Mouse (Mus musculus) liver, adult (tissue): ENCODE results near the gene Gm11077.

Source experiments
- GATA4 ChIP-seq: IDR thresholded peaks from 2 replicates; pipeline ENCODE4 v1.6.1; 2014; ENCODE audit warnings: mild to moderate bottlenecking, low read length; ENCODE audit not compliant: insufficient replicate concordance

The Gm11077 gene

GRCm38 (mm10) chr6:140722058-140722457 lies 7.0 kb upstream of the Gm11077 start:
- TF ChIP-seq GATA4, result no peak

DNA sequence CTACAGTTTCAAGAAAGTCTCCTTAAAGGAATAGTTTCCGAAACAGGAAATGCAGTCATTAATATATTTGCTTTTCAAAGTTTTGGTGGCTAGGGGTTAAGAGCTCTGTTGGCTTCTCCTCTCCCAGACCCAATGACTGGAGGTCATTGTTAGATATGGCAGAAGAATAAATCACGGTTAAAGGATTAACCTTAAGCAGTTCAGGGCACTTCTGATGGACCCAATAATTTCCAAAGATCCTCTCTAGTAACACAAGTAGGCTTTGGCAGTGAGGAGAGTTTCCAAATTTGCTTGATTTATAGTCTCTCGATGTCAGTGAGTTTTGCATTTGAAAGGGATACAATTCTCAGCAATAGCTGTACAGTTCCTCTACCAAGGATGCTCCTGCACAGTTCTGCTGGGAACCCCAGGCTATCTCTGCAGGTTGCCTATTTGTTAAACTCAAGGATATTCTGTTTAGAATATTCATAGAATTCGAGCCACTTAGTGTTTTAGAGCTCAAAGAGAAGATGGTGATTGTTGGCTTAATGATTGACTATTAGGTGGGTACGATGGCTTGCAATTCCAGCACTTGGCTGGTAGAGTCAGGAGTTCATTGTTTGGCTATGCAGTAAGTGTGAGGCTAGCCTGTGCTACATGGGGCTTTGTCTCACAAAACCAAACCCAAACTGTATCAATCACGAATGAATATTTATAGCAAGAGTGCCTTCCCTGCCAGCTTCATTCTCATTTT lies 1.8 kb downstream of the Gm11077 start:
- no peak for TF ChIP-seq GATA4

GRCm38 (mm10) chr6:140731402-140731730 lies 2.3 kb downstream of the Gm11077 start:
- no peak for TF ChIP-seq GATA4

DNA sequence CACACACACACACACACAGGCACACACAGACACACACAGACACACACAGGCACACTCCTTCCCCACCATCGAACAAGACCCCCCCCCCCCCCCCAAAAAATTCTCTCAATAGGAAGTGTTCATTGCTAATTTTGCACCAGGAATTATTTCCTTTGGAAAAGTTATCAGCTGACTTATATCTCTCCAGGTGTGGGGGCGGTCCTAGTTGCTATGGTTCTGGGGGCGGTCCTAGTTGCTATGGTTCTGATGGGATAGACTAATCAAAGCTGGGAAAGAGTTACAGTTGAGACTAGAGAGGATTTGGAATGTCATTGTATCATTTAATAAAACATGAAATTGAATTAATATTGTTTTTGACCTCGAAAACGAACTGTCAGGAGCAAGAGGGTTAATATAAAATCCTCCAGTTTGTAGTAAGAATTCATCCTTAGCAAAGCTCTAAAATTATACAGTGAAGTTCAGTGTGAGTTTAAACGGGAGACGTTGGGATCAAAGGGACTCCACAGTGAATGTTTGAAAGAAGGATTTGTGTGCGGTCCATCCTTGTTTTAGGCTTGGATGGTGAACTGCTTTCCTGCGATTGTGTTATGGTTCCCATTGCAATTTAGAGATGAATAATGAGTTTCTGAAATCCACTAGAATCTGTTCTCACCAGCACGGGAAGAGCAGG lies 4.0 kb downstream of the Gm11077 start:
- no peak for TF ChIP-seq GATA4

GRCm38 (mm10) chr6:140733641-140733986 lies 4.5 kb downstream of the Gm11077 start:
- no peak for TF ChIP-seq GATA4

DNA sequence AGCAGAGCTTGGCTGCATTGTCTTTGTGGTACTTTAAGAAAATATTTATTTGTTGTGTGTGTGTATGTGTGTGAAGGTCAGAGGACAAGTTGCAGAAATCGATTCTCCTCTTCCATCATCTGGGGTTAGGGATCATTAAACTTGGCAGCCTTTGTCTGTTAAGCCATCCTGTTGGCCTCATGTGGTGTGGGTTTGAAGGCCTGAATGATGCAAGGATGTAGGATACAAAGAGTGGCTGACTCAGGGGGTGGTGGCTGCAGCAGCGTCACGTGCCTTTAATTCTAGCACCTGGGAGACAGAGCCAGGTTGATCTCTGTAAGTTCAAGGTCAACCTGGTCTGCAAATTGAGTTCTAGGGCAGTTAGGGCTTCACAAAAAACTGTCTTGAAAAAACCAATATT lies 16.5 kb downstream of the Gm11077 start:
- TF ChIP-seq GATA4, result no peak

DNA sequence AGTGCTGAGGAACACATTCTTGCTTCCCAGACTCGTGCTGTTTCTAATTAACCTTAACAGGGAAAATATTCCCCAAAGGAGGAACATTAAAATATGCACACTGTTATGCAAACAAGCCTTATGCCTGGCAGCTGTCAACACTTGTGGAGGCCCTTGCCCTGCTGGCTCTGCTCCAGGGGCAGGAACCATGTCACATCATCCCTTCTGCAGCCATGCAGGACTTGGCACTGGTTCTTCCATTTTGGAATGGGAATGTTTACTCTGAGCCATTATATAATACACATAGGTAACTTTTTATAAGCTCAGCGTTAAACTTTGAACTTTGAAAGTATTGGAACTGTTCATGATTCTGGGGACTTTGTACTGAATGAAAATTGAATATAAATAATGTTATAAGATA lies 18.5 kb downstream of the Gm11077 start:
- TF ChIP-seq GATA4, result no peak

- TF ChIP-seq GATA4, result no peak
Measured at GRCm38 (mm10) chr6:140750371-140751080, 21.4 kb downstream of the Gm11077 start.

GRCm38 (mm10) chr6:140766365-140766764 lies 37.3 kb downstream of the Gm11077 start:
- no peak for TF ChIP-seq GATA4

DNA sequence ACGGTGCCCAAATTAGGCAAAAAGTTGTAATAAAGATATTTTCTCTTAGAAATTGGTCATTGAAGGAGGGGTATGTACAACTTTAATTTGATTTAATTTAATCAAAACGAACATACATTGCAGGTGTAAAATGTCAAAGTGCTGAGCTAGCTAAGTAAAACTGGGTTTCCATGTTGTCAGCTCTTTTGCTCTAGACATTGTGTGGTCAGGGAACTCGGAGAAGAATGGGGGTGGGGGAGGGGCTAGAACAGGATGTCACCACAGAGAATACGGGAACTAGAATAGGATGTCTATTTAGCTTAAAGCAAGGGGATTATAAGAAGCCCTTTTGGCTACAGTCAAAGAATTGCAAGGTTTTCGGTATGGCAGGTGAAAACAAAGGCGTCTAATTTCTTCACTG lies 38.2 kb downstream of the Gm11077 start:
- no peak for TF ChIP-seq GATA4

- TF ChIP-seq GATA4, result no peak
Measured at GRCm38 (mm10) chr6:140768180-140768579, 39.1 kb downstream of the Gm11077 start.

DNA sequence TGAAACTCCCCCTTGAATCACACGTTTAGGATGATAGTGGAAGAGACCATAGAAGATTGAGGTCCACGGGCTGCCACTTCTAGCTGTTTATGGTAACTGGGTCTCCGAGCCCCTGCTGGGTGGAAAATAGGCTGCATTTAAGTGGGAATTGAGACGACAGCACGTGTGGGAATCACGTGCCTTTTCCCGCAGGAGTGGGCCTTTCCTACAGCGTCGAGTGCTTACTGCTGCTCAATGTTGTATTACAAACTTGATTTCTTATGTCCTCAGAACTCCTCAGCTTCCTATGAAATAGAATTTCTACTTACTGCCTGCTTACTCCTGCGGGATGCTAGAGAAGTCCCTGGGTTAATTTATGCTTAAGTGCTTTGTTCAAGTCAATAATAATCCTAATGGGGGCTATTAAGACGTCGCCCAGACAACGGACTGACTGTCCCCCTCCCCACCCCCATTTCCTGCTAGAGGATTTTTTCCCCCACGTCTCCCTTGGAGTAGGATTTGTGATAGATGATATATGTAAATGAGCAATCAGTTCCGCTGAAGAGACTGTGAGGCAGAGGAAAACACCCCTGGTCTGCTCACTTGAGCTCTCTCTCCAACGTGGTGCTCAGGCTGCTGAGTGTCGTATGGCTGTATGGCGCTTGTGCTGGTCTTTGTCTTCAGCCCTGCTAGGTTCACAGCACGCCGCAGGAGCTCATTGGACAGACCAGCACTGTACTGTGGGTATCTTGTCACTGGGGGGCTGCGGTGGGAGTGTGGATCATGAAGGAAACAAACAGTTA lies 40.0 kb downstream of the Gm11077 start:
- TF ChIP-seq GATA4, result no peak

GRCm38 (mm10) chr6:140776274-140776673 lies 47.2 kb downstream of the Gm11077 start:
- TF ChIP-seq GATA4, result no peak

GRCm38 (mm10) chr6:140782524-140782923 lies 53.4 kb downstream of the Gm11077 start:
- TF ChIP-seq GATA4, result no peak

DNA sequence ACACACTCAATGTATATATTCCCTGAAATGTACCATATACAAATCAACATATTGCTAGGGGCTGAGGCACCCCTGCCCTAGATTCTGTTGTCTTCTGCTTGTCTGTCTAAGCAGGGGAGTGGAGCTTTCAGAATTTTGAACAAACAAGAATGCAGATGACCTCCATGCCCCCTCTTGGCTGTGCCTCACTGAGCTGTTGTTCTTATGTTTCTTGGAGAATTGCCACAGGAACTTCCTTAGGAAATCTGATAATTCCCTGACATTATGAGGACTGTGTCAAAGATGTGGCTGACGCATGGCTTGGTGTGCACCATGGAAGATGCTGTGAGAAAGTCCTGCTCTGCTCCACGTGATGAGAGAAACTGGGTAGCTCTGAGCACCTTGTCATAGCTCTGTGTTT lies 57.0 kb downstream of the Gm11077 start:
- no peak for TF ChIP-seq GATA4

- no peak for TF ChIP-seq GATA4
Measured at GRCm38 (mm10) chr6:140789850-140790249, 60.8 kb downstream of the Gm11077 start.
